Mouse (Mus musculus): ENCODE data around the gene Foxn4.
A peak's percentile ranks its signal among the peaks of the same experiment; 100 is the strongest.

The Foxn4 gene

DNA sequence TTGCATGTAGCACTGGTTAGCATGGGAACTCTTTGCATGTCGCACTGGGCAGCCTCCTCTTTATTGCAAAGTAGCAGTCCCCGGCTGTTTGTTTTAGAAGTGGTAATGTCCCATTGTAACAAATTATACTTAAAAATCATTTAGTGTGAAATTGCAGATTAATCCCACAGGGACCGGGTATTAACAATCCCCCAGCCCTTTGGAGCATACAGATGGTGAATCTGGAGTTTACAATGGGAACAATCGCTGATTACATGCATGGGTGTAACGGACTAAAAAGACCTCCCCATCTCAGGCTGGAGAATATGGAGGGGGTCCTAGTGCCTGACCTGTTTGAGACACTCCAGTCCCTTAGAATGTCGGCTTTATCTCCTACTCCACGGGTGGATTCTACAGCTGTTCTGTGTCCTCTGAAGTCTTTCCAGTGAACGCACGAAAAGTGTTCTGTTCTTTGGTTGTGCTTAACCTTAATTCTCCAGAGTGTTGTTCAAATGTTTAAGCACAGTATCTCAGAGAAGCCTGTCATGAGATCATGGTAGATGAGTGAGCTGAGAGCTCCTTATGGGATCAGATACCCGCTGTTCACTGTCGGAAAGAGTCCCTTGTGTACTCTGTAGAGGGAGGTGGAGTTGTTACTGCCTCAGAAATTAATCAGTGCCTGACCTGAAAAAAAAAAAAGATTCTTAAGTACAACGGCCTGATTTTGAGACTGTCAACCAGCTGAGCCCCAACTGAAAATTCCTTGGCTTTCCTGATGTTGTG lies 6.0 kb upstream of the Foxn4 start:
- no peak for DNase-seq (ENCODE audit: low spot score)

DNA sequence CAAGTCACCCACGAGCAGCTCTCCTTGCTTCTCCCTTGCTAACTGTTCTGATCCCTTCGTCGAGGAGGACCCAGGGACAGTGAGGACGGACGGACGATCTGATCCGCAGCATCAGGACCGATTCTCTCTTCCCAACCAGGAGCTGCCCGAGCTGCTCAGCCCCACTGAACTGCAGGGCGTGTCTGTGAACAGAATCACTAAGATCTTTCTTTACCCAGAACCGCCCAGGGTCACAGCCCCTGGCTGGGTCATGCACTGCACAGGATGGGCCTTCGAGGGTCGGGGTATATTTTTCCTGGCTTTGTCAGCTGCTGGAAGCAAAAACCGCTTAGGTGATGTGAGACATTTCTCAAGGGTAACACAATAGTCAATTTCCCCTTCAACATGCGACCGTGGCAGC lies 2.4 kb upstream of the Foxn4 start:
- no peak for DNase-seq (ENCODE audit: low spot score)

DNA sequence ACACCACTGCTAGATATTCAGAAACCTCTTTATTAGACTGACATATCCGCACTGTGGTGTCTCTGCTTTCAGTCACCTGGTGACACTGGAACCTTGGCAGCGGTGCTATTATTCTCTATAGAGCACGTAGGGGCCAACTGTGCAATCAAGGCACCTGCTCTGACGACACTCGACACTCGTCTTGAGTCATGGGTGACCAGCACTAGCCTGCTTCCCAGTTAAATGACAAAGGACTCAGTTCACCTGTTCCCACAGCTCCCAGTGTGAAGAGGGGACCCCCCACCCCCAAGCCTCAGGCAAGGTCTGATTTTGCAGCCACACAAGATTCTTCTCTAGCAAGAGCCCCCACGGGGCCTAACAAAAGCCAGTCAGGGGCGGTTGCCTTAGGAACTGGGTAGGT lies 1.7 kb upstream of the Foxn4 start:
- no peak for DNase-seq (ENCODE audit: low spot score)

DNA sequence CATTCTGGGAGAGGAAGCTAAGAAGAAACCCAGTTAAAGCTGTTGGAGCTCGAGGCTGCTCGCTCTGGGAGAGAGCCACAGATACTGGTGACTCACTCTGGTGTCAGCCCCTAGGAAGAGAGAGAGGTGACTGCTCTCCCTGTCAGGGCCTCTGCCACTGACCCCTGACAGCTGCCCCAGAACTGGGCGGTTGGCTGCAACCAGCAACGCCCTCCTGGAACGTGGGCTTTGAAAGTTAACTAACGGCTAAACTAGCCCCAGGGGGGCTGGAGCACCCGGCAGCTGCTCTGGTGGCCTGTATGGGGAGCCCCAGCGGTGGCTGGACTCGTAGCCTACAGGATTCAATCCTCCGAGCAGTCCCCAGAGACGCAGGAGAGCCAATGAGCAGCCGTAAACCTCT lies 3.6 kb downstream of the Foxn4 start:
- no peak for DNase-seq (ENCODE audit: low spot score)

DNA sequence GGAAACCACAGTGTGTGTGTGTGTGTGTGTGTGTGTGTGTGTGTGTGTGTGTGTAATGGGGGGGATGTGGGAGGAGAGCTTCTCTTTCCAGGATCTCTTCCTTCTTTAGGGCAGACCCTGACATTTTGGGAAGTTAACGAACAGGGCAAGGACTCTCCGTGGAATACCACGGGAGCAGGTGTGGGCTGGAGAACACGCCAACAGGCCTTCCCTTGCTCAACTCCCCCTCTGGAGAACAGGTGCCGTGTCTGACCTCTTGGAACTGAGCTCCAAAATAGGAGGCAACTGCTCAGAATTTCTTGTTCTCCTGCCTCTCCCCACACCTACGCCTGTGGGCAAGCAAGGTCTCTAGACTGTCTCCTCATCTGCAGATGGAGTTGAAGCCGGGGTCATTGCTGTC lies 4.1 kb downstream of the Foxn4 start:
- DNase-seq (ENCODE audit: low spot score) = no peak

DNA sequence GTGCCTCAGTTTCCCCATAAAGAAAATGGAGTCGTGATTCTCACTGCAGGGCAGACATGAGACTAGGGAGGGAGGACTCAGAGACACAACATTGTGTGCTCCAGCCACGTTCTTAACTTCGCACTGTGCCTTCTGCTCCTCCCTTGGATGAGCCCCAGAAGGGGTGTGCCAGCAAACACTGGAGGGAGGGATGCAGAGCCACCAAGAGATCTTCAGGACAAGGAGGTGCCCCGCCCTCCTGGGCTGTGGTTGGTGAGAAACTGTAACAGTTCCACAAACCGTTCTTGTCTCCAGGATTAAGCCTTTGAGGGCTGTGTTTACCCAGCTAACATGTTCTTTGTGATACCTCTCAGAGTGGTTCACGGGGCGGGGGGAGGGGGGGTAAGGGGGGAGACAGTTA lies 5.0 kb downstream of the Foxn4 start:
- no peak for DNase-seq (ENCODE audit: low spot score)

DNA sequence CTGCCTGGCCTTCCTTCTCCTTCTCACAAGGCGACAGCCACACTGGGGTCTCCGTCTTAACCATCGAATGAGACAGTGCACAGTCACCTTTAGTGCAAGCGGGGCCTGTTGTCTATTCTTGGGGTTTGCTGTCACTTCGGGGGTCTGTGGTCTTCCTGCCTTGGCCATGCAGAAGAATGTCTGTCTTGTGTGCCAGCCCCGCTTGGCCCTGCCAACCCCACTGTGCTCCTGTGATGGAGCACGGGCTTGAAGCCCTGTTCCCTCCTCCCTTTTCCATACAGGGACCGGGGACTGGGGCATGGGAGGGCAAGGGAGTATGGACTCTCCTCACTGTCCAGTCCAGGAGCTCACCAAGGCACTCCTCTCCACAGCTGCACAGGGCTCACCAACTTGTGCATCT lies 8.8 kb downstream of the Foxn4 start:
- DNase-seq (ENCODE audit: low spot score) = no peak

DNA sequence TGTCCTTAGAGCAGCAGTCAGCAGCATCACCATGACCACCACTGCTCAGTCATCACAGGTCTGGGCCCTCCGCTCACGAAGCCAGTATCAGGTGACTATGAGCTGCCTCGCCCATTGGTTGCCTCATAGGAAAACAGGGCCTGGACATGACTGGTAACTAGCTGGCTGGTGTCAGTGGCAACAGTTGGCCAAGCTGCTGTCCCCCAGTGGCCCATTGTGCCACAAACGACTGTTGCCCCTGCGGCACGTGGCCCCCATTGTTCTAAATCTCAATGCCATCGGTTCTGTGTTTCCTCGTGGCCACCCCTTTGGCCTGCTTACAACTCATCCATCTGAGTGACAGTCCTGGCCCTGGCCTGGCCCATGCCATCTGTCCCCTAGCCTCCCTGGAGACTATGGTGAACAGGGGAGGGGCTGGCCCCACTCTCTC lies 9.6 kb downstream of the Foxn4 start:
- DNase-seq (ENCODE audit: low spot score) = no peak

DNA sequence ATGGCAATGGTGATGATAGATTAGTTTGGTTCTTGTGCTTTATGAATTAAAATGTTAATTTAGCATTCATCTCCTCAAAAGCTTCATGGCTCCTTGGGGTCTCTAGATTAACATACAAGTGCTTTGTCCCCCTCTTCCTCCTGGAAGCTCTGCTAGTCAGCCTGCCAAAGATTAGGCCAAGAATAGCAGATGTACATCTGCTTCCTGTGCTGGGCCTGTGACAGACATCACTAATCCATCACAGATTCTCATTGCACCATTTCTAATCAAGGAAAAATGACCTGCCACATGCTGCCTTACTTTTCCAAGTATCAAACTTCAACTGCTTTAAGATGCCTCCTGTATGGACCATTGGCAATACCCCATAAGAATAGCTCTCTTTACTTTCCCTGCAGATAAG lies 12.1 kb downstream of the Foxn4 start:
- no peak for DNase-seq (ENCODE audit: low spot score)

DNA sequence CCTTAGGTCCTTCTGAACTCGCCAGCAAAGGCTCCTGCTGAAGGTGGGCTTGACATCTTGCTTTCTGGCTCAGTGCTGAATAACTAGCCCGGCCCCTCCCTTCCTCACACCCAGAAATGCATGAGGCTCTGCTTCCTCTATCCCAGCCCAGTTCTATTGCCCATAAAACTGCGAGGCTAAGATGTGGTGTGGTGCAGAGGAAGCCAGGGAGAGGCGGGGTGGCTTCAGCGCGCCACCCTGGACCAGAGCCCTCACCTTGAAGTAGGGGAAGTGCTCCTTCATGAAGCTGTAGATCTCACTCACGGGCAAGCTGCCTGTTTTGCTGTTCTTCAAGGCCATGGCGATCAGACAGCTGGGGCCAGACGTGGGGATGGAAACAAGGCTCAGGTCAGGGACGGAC lies 14.1 kb downstream of the Foxn4 start:
- no peak for DNase-seq (ENCODE audit: low spot score)

DNA sequence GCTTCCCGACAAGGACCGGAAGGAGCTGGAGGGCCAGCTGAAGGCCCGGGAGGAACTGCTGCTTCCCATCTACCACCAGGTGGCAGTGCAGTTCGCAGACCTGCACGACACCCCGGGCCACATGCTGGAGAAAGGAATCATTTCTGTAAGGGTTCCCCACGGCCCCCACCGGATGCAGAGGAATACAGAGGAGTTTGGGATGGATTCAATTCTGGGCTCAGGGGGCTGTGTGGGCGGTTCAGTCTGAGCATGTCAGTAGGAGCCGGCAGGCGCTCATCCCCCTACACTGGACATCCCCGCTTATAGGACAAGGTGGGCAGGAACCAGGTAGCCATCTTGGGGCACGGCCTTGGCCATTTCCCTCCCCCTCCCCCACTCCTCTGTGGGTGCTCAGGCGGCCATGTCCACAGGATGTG lies 25.4 kb downstream of the Foxn4 start:
- DNase-seq (ENCODE audit: low spot score) = peak; percentile 28

DNA sequence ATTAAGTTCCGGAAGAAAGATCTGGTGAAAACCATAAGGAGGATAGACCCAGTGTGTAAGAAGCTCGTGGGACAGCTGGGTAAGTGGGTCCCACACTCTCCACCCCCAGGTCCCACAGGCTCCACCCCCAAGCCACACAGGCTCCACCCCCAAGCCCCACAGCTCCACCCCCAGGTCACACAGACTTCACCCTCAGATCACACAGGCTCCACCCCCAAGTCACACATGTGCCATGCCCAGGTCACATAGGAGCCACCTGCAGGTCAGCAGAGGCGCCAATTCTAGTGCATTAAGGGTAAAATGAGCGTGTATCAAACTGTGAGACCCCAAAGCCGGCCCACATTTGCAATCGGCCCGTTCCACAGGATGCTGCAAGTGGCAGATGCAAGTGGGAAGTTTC lies 27.1 kb downstream of the Foxn4 start:
- DNase-seq (ENCODE audit: low spot score) = no peak

DNA sequence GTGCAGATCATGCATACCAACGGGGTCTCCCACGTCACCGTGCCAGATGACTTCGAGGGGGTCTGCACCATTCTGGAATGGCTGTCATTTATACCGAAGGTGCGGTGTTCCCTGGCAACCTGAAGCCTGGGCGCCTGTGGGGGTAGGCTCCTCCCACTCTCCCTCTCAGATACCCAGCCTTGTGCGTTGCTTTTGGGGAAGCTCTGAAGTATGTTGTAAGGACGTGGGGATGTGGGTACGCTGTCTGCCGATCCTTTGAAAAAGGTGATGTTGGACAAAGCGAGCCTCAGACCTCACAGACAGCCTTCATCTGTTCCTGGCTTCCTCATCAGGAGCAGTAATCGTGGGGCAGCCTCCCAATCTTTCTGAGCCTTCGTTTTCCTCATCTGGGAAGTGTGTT lies 33.9 kb downstream of the Foxn4 start:
- no peak for DNase-seq (ENCODE audit: low spot score)

DNA sequence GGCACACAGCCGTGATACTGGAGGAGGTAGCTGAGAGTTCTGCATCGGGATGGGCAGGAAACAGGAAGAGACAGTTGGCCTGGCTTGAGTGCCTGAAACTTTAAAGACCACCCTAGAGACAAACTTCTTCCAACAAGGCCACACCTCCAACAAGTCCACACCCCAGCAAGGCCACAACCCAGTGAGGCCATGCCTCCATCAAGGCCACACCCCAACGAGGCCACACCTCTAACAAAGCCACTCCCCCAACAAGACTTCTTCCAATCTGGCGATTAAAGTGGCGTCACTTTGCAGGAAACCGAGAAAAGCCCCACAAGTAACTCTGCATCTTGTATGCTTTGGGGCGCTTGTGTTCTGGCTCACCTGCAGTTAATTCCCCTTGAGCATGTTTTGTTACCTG lies 34.7 kb downstream of the Foxn4 start:
- DNase-seq (ENCODE audit: low spot score) = no peak

DNA sequence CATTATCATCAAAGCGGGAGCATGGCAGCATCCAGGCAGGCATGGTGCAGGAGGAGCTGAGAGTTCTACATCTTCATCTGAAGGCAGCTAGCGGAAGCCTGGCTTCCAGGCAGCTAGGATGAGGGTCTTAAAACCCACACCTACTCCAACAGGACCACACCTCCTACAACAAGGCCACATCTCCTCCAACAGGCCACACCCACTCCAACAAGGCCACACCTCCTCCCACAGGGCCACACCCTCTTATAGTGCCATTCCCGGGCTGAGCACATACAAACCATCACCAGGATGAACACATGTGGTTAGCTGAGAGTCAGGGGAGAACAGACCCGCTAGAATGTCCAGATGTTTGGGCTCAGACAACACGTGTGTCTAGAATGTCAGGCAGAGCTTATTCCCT lies 44.7 kb downstream of the Foxn4 start:
- no peak for DNase-seq (ENCODE audit: low spot score)

DNA sequence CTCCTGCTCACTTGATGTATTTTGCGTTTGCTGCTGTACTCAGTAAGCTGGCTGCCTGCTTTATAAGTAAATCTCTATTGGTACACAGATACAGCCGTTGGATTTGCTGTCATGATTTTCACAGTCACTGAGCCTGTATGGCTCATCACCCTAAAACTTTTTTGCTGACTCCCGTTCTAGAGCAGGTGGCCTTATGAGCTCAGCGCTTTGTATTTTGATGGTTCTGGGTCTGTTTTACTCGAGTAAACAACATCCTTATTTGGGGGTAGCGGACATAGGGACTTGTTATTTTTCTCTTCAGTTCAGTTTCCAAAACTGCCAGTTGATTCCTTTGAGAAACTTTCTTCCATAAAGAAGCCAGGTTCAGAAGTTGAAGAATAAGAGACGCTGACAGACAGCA lies 47.6 kb downstream of the Foxn4 start:
- no peak for DNase-seq (ENCODE audit: low spot score)

DNA sequence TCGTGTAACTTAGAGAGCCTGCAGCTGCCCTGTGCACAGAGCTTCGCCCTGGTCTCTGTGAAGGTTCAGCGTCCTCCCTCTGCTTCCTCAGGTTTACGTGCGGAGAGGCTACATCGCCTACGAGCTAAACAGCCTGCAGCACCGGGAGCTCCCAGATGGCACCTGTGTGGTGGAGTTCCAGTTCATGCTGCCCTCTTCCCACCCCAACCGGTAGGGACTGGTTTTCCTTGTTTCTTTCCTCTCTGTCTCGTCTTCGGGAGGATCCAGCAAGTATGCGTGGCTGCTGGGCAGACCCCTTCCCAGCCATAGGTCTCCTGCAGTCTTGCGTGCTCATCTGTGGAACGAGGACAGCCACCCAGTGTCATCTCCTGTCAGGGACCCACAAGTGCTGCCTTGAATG lies 54.8 kb downstream of the Foxn4 start:
- DNase-seq (ENCODE audit: low spot score) = no peak

DNA sequence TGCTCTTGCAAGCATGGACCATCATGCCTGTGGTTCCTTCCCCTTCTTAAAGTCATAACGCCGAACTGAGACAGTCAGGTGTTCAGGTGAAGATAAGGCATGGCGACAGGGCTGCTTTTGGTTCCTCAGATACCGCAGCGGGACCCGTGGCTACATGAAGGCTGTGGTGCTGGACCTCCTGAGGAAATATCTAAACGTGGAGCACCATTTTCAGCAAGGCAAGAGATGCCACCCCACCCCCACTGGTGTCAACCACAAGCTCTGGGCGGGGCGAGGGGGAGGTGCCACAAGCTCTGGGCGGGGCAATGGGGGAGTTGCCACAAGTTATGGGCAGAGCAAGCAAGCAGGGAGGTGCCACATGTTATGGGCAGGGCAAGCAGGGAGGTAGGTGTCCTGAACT lies 60.4 kb downstream of the Foxn4 start:
- peak; percentile 54 for DNase-seq (ENCODE audit: low spot score)

DNA sequence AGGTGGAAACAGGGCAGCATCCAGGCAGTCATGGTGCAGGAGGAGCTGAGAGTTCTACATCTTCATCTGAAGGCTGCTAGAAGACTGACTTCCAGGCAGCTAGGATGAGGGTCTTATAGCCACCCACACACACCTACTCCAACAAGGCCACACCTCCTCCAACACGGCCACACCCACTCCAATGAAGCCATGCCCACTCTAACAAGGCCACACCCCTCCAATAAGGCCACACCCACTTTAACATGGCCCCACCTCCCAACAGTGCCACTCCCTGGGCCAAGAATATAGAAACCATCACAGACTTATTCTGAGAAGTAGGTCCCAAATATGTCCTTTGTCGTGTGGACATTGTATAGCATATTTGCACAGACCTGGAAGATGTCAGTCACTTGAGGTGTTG lies 67.4 kb downstream of the Foxn4 start:
- no peak for DNase-seq (ENCODE audit: low spot score)

All from c-Kit-positive CD71-positive TER-119-positive erythroid progenitor cells, embryonic 14.5 days (primary cell).